Mouse (Mus musculus) MEL (cell line): ENCODE measurements around the gene Psmg3. TPM values are rescaled to one million over a fixed set of nuclear protein-coding genes. Genes with fewer than 3 reads are reported as not detected.

Source experiments
- DNase-seq: peaks from one replicate; pipeline ENCODE4 v3.0.0; 2011; ENCODE audit warnings: low read depth, low spot score
- H3K27ac ChIP-seq: 2 replicates; pipeline ENCODE4 v1.5.1; 2012; ENCODE audit warnings: low read depth, mild to moderate bottlenecking, control low read depth, low read length, moderate library complexity; ENCODE audit not compliant: control insufficient read depth
- H3K27me3 ChIP-seq, 2 experiments: fragments of 150-350 bp in 1 of 2; sonication (generic) in 1 of 2; 2 replicates each; pipeline ENCODE4 v1.6.1; 2012; ENCODE audit warnings: low read length in 2 of 2, mild to moderate bottlenecking in 2 of 2, improper control_type of control experiment in 1 of 2, moderate library complexity in 1 of 2; ENCODE audit not compliant: insufficient read depth in 2 of 2, control insufficient read depth in 1 of 2
- H3K36me3 ChIP-seq, 2 experiments: 2 replicates each; pipeline ENCODE4 v1.6.1; 2012 to 2014; ENCODE audit warnings: low read length in 2 of 2, improper control_type of control experiment in 1 of 2, inconsistent platforms in 1 of 2, mild to moderate bottlenecking in 1 of 2; ENCODE audit not compliant: insufficient read depth in 2 of 2, control insufficient read depth in 1 of 2
- H3K4me1 ChIP-seq, 2 experiments: fragments of 150-350 bp in 1 of 2; sonication (generic) in 1 of 2; 2 replicates each; pipeline ENCODE4 v1.6.1; 2012; ENCODE audit warnings: low read length in 2 of 2, improper control_type of control experiment in 1 of 2, mild to moderate bottlenecking in 1 of 2; ENCODE audit not compliant: insufficient read depth in 2 of 2, control insufficient read depth in 1 of 2
- H3K4me3 ChIP-seq, 2 experiments: fragments of 150-350 bp in 1 of 2; sonication (generic) in 1 of 2; 2 replicates each; pipeline ENCODE4 v1.5.1; 2012; ENCODE audit warnings: low read depth in 2 of 2, low read length in 2 of 2, mild to moderate bottlenecking in 2 of 2, moderate library complexity in 2 of 2, control low read depth in 1 of 2, improper control_type of control experiment in 1 of 2; ENCODE audit not compliant: control insufficient read depth in 1 of 2, insufficient read depth in 1 of 2
- H3K79me2 ChIP-seq: 2 replicates; pipeline ENCODE4 v1.6.1; 2012; ENCODE audit warnings: mild to moderate bottlenecking, low read length, moderate library complexity; ENCODE audit not compliant: control insufficient read depth, poor library complexity, insufficient read depth
- H3K9ac ChIP-seq: 2 replicates; pipeline ENCODE4 v1.6.1; 2012; ENCODE audit warnings: low read depth, mild to moderate bottlenecking, control low read depth, low read length, moderate library complexity; ENCODE audit not compliant: control insufficient read depth, poor library complexity, severe bottlenecking
- H3K9me3 ChIP-seq: fragments of 150-350 bp; sonication (generic); replicated peaks from 2 replicates; pipeline ENCODE4 v1.6.1; 2012; ENCODE audit warnings: mild to moderate bottlenecking, low read length, improper control_type of control experiment, moderate library complexity; ENCODE audit not compliant: insufficient read depth
- BHLHE40 ChIP-seq: IDR thresholded peaks from 2 replicates; pipeline ENCODE4 v1.6.1; 2012; ENCODE audit warnings: low read depth, mild to moderate bottlenecking, inconsistent platforms, low read length, improper control_type of control experiment, borderline replicate concordance
- CHD2 ChIP-seq: IDR thresholded peaks from 2 replicates; pipeline ENCODE4 v1.6.1; 2011; ENCODE audit warnings: low read length, improper control_type of control experiment
- CTCF ChIP-seq, 3 experiments: IDR thresholded peaks in 2 of 3; conservative IDR thresholded peaks in 1 of 3; 2 replicates each; pipeline ENCODE4 v1.5.1; 2011 to 2012; ENCODE audit warnings: low read length in 3 of 3, low read depth in 2 of 3, mild to moderate bottlenecking in 2 of 3, improper control_type of control experiment in 1 of 3, inconsistent platforms in 1 of 3, mixed read lengths in 1 of 3, moderate library complexity in 1 of 3; ENCODE audit not compliant: control insufficient read depth in 1 of 3, insufficient read depth in 1 of 3, poor library complexity in 1 of 3, severe bottlenecking in 1 of 3
- E2F4 ChIP-seq: IDR thresholded peaks from 2 replicates; pipeline ENCODE4 v1.6.1; 2011; ENCODE audit warnings: low read depth, low read length, improper control_type of control experiment, borderline replicate concordance
- ELF1 ChIP-seq: IDR thresholded peaks from 2 replicates; pipeline ENCODE4 v1.6.1; 2014; ENCODE audit warnings: low read depth, mild to moderate bottlenecking, inconsistent platforms, low read length, improper control_type of control experiment, moderate library complexity
- EP300 ChIP-seq, 2 experiments: IDR thresholded peaks; 2 replicates each; pipeline ENCODE4 v1.6.1; 2011; ENCODE audit warnings: improper control_type of control experiment in 2 of 2, low read length in 2 of 2, low read depth in 1 of 2, mild to moderate bottlenecking in 1 of 2
- ETS1 ChIP-seq: IDR thresholded peaks from 2 replicates; pipeline ENCODE4 v1.6.1; 2012; ENCODE audit warnings: low read depth, mild to moderate bottlenecking, inconsistent platforms, low read length, improper control_type of control experiment, moderate library complexity
- GATA1 ChIP-seq: IDR thresholded peaks from 2 replicates; pipeline ENCODE4 v1.6.1; 2011; ENCODE audit warnings: low read depth, low read length, improper control_type of control experiment
- JUND ChIP-seq: IDR thresholded peaks from 2 replicates; pipeline ENCODE4 v1.6.1; 2011; ENCODE audit warnings: low read depth, mild to moderate bottlenecking, improper control_type of control experiment, low read length
- MAX ChIP-seq: IDR thresholded peaks from 2 replicates; pipeline ENCODE4 v1.6.1; 2011; ENCODE audit warnings: low read length, improper control_type of control experiment
- MAZ ChIP-seq: IDR thresholded peaks from 2 replicates; pipeline ENCODE4 v1.6.1; 2012; ENCODE audit warnings: low read depth, mild to moderate bottlenecking, inconsistent platforms, low read length, improper control_type of control experiment
- MEF2A ChIP-seq: IDR thresholded peaks from 2 replicates; pipeline ENCODE4 v1.6.1; 2014; ENCODE audit warnings: low read depth, mild to moderate bottlenecking, inconsistent platforms, low read length, improper control_type of control experiment; ENCODE audit not compliant: poor library complexity, insufficient replicate concordance, severe bottlenecking; ENCODE audit errors: extremely low read depth
- MXI1 ChIP-seq: IDR thresholded peaks from 2 replicates; pipeline ENCODE4 v1.6.1; 2011; ENCODE audit warnings: mild to moderate bottlenecking, low read depth, low read length, improper control_type of control experiment
- MYB ChIP-seq: IDR thresholded peaks from 2 replicates; pipeline ENCODE4 v1.6.1; 2011; ENCODE audit warnings: mild to moderate bottlenecking, low read depth, low read length, improper control_type of control experiment
- MYC ChIP-seq: IDR thresholded peaks from 2 replicates; pipeline ENCODE4 v1.6.1; 2011; ENCODE audit warnings: low read depth, mild to moderate bottlenecking, low read length, improper control_type of control experiment, moderate library complexity
- NRF1 ChIP-seq: IDR thresholded peaks from 2 replicates; pipeline ENCODE4 v1.6.1; 2014; ENCODE audit warnings: low read depth, mild to moderate bottlenecking, inconsistent platforms, low read length, improper control_type of control experiment, moderate library complexity; ENCODE audit not compliant: poor library complexity, insufficient read depth, severe bottlenecking
- POLR2A ChIP-seq, 2 experiments: IDR thresholded peaks; 2 replicates each; pipeline ENCODE4 v1.6.1; 2011 to 2012; ENCODE audit warnings: low read length in 2 of 2, mild to moderate bottlenecking in 2 of 2, control low read depth in 1 of 2, improper control_type of control experiment in 1 of 2, low read depth in 1 of 2, moderate library complexity in 1 of 2; ENCODE audit not compliant: control insufficient read depth in 1 of 2, insufficient read depth in 1 of 2, poor library complexity in 1 of 2
- POLR2AphosphoS2 ChIP-seq: IDR thresholded peaks from 2 replicates; pipeline ENCODE4 v1.6.1; 2011; ENCODE audit warnings: low read length, improper control_type of control experiment
- RCOR1 ChIP-seq: IDR thresholded peaks from 2 replicates; pipeline ENCODE4 v1.6.1; 2012; ENCODE audit warnings: low read depth, mild to moderate bottlenecking, inconsistent platforms, low read length, improper control_type of control experiment
- SIN3A ChIP-seq: IDR thresholded peaks from 2 replicates; pipeline ENCODE4 v1.6.1; 2012; ENCODE audit warnings: low read length, improper control_type of control experiment, inconsistent platforms
- SMC3 ChIP-seq: IDR thresholded peaks from 2 replicates; pipeline ENCODE4 v1.6.1; 2011; ENCODE audit warnings: low read depth, low read length, improper control_type of control experiment
- TAL1 ChIP-seq: IDR thresholded peaks from 2 replicates; pipeline ENCODE4 v1.6.1; 2012; ENCODE audit warnings: mild to moderate bottlenecking, inconsistent platforms, low read length, moderate library complexity, mixed read lengths
- TBP ChIP-seq: IDR thresholded peaks from 2 replicates; pipeline ENCODE4 v1.8.0; 2011; ENCODE audit warnings: low read depth, low read length, improper control_type of control experiment
- TCF12 ChIP-seq: IDR thresholded peaks from 2 replicates; pipeline ENCODE4 v1.6.1; 2014; ENCODE audit warnings: low read depth, mild to moderate bottlenecking, inconsistent platforms, low read length, improper control_type of control experiment, moderate library complexity
- USF2 ChIP-seq, 2 experiments: IDR thresholded peaks; 2 replicates each; pipeline ENCODE4 v1.6.1; 2011 to 2012; ENCODE audit warnings: improper control_type of control experiment in 2 of 2, low read length in 2 of 2, borderline replicate concordance in 1 of 2, inconsistent platforms in 1 of 2, low read depth in 1 of 2, mild to moderate bottlenecking in 1 of 2; ENCODE audit not compliant: insufficient read depth in 1 of 2
- ZKSCAN1 ChIP-seq: IDR thresholded peaks from 2 replicates; pipeline ENCODE4 v1.6.1; 2012; ENCODE audit warnings: low read depth, mild to moderate bottlenecking, inconsistent platforms, low read length, improper control_type of control experiment, moderate library complexity
- ZMIZ1 ChIP-seq: IDR thresholded peaks from 2 replicates; pipeline ENCODE4 v1.6.1; 2012; ENCODE audit warnings: low read depth, mild to moderate bottlenecking, inconsistent platforms, low read length, improper control_type of control experiment, moderate library complexity
- ZNF384 ChIP-seq: IDR thresholded peaks from 2 replicates; pipeline ENCODE4 v1.6.1; 2012; ENCODE audit warnings: low read depth, mild to moderate bottlenecking, inconsistent platforms, low read length, improper control_type of control experiment
- polyA plus RNA-seq, 2 experiments: library from polyadenylated mRNA; stranded (reverse) in 1 of 2; unstranded in 1 of 2; fragments of >175 nt in 1 of 2; fragments of >200 nt in 1 of 2; gene quantifications; 2 replicates each; pipeline versions ENCODE4 v1.2.1 to v1.2.4; 2012; ENCODE audit warnings: low replicate concordance in 2 of 2, low read depth in 1 of 2; ENCODE audit not compliant: insufficient read length in 2 of 2, insufficient read depth in 1 of 2, missing spikeins in 1 of 2
- total RNA-seq: library from RNA; depleted of rRNA; stranded (reverse); fragments of 300-350 nt; gene quantifications from 2 replicates; pipeline ENCODE4 v1.2.3, GENCODE M21; 2012

Psmg3 gene
- total and polyA plus RNA-seq, 3 experiments = 75.4 to 81.9 TPM; not detected in 1

DNA sequence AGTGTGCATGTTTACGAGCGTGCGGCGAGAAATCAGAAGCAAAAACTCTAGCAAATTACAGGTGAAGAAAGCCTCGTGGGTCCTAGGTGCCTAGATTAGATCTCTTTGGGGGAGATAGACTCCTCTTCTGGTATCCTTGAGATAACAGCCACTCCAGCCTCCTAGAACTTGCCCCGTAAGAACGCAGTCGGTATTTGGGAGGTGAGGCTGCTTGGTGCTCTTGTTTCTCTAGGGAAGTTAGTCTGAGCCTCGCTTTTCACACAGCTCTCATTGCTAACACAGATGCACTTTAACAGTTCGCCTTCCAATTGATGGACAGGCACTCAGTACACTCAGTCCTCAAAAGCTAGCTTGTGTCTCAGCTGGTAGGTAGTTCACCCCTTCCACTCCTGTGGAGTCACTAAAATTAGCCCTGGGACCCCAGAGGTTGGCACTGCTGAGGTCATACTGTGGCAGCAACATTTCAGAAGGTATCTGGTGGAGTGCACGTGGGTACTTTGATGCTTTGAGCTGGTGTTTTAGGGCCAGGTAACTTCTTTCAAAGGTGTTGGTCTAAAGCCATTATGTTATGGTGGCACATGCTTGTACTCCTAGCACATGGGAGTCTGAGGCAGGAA, 34.4 kb downstream of the Psmg3 start:
- peaks cover 0 to 12% of the 10 kb centered on the region in 2 experiments; a peak in 3 of 4 replicates for H3K36me3 ChIP-seq
- peak overlapping the region; percentile 78 to 94 for H3K4me3 ChIP-seq
- peak overlapping the region; percentile 91 for H3K27ac ChIP-seq
- H3K9me3 ChIP-seq = no peaks in the 10 kb centered on the region
- peak overlapping the region; percentile 97 for H3K9ac ChIP-seq
- no peaks in the 10 kb centered on the region for H3K27me3 ChIP-seq
- DNase-seq = peak; percentile 63
- peaks cover 58% of the 10 kb centered on the region for H3K79me2 ChIP-seq
- H3K4me1 ChIP-seq = peaks cover 7 to 20% of the 10 kb centered on the region in 2 experiments
- TF ChIP-seq ETS1 (no peak; the same call in 1 of the 2 replicates), GATA1 (peak; percentile 41), CTCF (IDR thresholded peaks at IDR 0.05 in 2 of 3, conservative IDR thresholded peaks at IDR 0.05 in 1 of 3; ENCODE audit: control insufficient read depth in 1 of 3, insufficient read depth in 1 of 3, low read depth in 2 of 3, low read length in 3 of 3, poor library complexity in 1 of 3, severe bottlenecking in 1 of 3) (no peak), RCOR1 (no peak), SIN3A (peak; percentile 4; the same call in 1 of the 2 replicates), ELF1 (no peak), ZKSCAN1 (no peak), MXI1 (peak; percentile 17; the same call in 1 of the 2 replicates), MAZ (no peak), SMC3 (no peak), TCF12 (no peak), MYC (no peak), MYB (no peak), BHLHE40 (no peak), JUND (no peak), EP300 (IDR thresholded peaks at IDR 0.05; ENCODE audit: low read depth in 1 of 2, low read length in 2 of 2) (no peak), MAX (no peak)

DNA sequence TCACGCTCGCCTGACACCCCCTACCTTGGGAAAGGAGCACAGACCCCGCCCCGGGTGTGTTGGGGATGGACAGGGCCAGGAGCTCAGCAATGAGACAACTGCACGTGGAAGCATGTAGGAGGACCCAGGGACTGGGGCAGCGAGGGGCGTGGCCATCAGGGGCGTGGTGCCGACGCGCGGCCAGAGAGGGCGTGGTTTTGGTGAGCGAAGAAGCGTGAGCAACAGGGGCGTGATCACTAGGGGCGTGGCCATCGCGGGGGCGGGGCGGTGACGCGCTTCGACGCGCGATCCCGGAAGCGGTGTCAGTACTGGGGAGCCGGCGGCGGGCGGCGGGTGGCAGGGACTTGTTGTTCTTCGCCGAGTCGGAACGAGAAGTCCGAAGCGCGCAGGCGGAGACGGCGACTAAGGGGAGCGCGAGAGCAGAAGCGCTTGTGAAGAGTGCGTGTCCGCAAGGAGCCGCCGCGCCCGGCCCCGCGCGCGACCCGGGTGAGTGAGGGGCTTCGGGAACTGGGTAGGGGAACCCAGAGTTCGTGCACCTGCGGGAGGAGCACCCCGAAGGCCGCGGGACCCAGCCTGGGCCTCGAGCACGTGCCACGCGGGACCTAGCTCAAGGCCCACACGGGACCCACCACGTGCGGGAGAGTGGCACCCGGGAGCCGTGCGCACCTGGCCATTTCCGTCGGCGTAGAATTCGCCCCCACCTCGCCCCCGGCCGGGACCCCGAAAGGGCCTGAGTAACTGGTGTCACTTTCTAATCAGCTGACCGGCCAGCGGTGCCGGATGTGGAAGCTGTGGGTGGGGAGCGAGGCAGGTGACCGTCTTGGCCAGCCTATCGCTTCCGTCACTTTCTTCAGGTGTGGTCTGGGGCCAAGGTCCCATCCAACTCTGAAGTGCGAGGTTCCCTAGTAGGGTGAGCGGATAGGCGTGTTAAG, 35.2 kb downstream of the Psmg3 start, which contains the start of gene Mafk:
Mafk (plus strand) TSS at position 287 of the 932 bp plus-strand sequence.
- Histone ChIP-seq H3K9ac (peak within 1 kb of the TSS; percentile 97), H3K27me3 (no peaks in the 10 kb centered on the region), H3K36me3 (peaks cover 0 to 12% of the 10 kb centered on the region in 2 experiments; a peak in 3 of 4 replicates), H3K9me3 (no peaks in the 10 kb centered on the region), H3K4me1 (peaks cover 7 to 20% of the 10 kb centered on the region in 2 experiments), H3K27ac (peak within 1 kb of the TSS; percentile 91), H3K4me3 (peak within 1 kb of the TSS; percentile 78 to 94), H3K79me2 (peaks cover 50% of the 10 kb centered on the region)
- DNase-seq = peak; percentile 98
- TF ChIP-seq POLR2AphosphoS2 = peak; percentile 84
- no peak for TF ChIP-seq TAL1
- TF ChIP-seq CHD2 = no peak
- TF ChIP-seq ZMIZ1 = peak; percentile 90
- peak; percentile 69; the same call in 1 of the 2 replicates for TF ChIP-seq TBP
- peak; percentile 99 for TF ChIP-seq ELF1
- TF ChIP-seq E2F4 = no peak
- TF ChIP-seq ZNF384 = no peak
- TF ChIP-seq MAX = peak; percentile 80
- no peak for TF ChIP-seq USF2 (IDR thresholded peaks at IDR 0.05; ENCODE audit: borderline replicate concordance in 1 of 2, insufficient read depth in 1 of 2, low read depth in 1 of 2, low read length in 2 of 2)
- TF ChIP-seq NRF1 = no peak; the same call in 1 of the 2 replicates
- TF ChIP-seq POLR2A (IDR thresholded peaks at IDR 0.05; ENCODE audit: control insufficient read depth in 1 of 2, insufficient read depth in 1 of 2, low read depth in 1 of 2, low read length in 2 of 2, poor library complexity in 1 of 2) = peak; percentile 71 to 88
- TF ChIP-seq BHLHE40 = peak; percentile 59; the same call in 1 of the 2 replicates
- peak; percentile 63 for TF ChIP-seq MYC
- no peak for TF ChIP-seq MEF2A
- no peak for TF ChIP-seq MYB
